Mouse (Mus musculus): ENCODE data around the gene Sacm1l. TPM values are rescaled to one million over a fixed set of nuclear protein-coding genes. Genes with fewer than 3 reads are reported as not detected.

The Sacm1l gene
- total RNA-seq, 4 experiments from 2014 or later: 15.8 to 25.1 (median 19.2) TPM

DNA sequence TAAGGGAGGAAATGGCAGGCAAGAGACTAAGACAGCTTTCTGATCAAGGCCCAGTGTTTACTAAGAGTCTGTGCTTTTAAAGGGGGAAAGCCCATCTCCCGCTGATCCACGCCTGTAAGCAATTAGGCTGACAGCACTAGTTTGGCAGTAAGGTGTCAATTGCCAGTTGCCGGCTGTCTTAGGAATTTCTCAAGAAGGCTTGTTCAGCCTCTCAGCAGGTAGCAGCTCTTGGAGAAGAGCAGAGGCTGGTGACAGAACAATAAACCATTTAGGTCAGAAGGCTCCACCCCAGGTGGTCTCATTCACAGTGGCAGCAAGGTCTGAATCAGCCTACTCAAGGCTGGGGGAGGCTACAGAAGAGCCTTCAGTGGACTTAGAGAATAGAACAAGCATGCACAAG, 25.0 kb downstream of the Sacm1l start:
- no peak for DNase-seq (ENCODE audit: low spot score in 2 of 2)

DNA sequence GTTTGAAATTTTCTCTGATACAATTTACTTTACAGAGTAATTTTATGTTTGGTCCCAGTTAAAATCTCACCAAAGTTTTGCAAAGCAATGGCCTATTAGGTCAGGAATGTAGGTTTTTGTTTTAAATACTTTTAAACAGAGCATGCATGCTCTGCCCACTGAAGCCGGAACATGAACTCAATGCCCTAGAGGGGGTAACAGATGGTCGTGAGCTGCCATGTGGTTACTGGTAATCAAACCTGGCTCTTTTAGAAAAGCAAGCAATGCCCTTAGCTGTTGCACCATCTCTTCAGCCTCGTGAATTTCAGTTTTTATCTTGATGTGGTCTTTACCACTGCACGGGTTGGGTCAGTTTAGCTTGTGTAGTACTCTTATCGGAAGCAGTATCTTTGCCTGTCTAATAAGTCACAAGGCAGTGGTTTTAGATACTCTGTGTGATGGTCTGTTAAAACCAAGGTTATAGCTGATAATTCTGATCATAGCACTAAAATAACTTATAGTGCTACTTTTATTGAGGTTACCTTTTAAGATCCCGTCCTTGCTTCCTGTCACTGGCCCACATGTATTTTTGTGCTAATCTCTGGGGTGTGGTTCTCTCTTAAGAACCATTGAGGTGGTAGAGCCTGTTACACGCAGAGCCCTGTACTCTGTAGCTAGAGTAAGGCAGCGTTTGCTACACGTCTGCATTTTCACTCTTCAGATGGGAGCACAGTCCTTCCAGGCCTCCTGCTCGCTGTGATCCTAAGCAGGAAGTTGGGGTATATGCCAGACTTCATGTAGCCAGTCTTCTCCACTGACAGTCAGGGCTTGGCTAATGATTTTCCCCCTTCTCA, 48.0 kb downstream of the Sacm1l start:
- DNase-seq (ENCODE audit: low spot score in 2 of 2): no peak

DNA sequence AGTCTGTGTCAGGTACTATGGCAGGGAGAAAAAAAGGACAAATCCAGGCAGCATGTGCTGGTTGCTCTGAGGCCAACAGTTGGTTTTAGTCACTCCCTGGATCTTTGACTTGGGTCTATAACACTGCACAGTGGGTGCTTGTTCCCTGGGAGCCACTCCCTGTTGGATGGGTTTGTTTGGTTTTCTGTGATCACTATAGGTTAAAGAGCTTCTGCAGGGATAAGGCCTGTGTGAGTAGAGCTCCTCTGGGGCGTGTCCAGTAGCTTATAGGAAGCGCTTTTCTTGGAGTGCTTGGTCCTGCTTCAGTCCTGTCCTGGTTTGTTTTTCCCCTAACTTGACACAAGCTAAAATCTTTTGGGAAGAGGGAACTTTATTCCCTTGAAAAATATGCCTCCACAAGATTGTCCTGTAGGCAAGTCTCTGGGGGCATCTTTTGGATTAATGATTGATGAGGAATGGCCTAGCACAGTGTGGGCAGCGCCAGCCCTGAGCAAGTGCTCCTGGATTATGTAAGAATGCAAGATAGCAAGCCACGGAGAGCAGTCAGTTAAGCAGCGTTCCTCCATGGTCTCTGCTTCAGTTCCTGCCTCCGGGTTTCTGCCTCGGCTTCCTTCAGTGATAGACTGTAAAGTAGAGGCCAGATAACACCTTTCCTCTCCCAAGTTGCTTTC, 59.8 kb downstream of the Sacm1l start:
- DNase-seq (ENCODE audit: low spot score in 2 of 2): no peak

- no peak for DNase-seq (ENCODE audit: low spot score in 2 of 2)
Observed at GRCm38 (mm10) chr9:123595194-123595593, 65.6 kb downstream of the Sacm1l start.

DNA sequence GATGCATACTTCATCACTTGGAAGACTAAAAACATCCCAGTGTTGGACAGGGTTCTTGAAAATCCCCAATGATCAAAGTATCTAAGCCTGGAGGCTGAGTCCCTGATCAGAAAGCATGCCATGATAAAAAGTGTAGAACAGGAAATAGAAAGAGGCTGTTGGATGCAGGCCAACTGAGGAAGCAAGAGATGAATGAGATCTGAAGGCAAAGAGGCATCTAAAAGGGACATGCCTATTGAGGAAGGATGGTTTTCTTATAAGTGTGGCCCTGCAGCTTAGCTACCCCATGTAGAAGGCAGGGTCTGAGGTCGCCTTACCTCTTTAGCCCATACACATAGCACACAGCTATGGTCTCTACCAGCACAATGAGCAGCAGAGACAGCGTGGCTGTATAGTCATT, 67.4 kb downstream of the Sacm1l start:
- DNase-seq (ENCODE audit: low spot score in 2 of 2): no peak

DNA sequence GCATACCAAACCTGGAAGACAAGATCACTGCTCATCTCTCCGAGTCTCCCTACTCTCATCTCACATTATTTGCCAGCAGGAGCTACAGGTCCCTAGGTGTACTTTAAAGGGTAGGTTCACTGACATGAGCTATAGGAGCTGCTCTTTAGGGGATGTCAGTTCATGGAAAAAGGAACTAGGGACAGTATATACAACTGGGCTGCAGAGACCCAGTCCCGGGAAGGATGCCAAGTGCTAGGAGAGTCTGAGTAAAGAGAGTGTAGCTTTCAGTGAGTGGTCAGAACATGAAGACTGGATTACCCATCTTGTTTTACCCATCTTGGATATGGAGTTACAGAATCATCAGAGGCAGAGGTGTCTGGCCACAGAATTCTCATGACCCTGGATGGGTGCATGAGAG, 67.8 kb downstream of the Sacm1l start:
- no peak for DNase-seq (ENCODE audit: low spot score in 2 of 2)

DNA sequence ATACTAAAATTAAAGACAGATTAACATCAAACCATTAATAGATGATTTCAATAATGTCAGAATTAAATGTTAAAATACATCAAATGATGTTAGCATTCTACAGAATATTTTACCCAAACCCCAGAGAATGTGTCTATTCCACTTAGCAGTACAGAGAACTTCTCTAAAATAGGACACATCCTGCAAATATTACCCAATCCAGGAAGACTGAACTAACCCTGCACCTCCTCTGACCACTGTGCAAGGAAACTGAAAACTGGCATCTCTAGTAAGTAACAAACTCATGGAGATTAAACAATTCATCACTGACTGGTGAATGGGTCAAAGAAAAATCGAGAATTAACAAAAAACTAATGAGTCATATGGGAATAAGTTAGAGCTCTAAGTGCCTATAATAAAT, 72.0 kb downstream of the Sacm1l start:
- no peak for DNase-seq (ENCODE audit: low spot score in 2 of 2)

GRCm38 (mm10) chr9:123620311-123621098, 90.9 kb downstream of the Sacm1l start:
- DNase-seq (ENCODE audit: low spot score in 2 of 2): no peak

DNA sequence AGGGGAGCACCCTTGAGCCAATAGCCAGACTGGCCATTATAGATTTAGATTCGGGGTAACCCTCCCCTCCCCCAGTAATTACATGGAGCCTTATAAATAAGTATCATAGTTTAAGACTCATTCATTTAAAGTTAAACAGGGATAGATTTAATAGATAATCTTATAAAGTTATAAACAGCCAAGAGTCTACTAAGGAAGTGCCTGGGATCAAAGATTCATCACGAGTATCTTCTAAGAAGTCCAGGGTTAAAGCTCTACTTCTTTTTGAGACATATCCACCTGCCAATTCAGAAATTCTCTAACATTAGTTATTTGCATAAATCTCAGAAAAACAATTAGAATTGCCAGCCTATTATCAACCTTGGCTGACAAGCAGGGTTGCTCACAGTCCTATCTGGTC, 95.2 kb downstream of the Sacm1l start:
- no peak for DNase-seq (ENCODE audit: low spot score in 2 of 2)

DNA sequence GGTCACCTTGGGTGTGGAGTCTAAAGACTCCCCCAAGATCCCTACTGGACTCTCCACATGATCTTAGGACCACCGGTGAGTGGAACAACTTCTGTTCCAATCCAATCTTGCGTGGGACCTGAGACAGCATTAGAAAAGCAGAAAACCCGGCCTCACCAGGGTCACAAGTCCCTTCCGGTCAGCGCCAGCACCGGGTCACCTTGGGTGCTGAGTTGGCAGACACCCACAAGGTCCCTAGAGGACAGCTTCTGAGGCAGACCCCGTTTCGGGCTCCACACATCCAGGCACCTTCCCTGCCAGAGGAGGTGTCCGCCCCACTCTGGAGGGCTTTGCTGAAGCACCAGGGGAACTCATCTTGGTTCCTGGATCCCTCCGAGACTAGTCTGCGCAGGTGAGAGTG, 96.3 kb downstream of the Sacm1l start:
- no peak for DNase-seq (ENCODE audit: low spot score in 2 of 2)

DNA sequence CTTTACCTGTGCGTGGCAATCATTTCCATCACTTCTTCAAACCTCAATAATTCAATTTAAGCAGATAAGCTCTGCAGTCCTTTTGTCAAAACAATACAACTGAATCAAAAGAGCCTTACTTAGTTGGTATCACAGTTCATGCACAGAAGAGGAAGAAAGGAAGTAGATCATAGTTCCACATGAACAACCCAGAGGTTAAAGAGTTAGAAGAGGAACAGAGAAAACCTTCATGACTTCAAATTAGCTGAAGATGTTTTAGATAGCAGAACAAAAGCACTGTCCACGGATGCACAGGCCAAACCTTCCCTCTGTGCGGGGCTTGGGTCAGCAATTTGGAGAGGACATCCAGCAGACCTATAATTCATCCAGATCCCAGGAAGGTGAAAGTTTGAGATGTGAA, 102.1 kb downstream of the Sacm1l start:
- DNase-seq (ENCODE audit: low spot score in 2 of 2): no peak

- DNase-seq (ENCODE audit: low spot score in 2 of 2): no peak
Observed at GRCm38 (mm10) chr9:123632281-123632680, 102.7 kb downstream of the Sacm1l start, which contains the start of gene Slc6a20b. TSS of gene Slc6a20b (minus strand) at chr9:123632565.

GRCm38 (mm10) chr9:123632993-123633392, 103.4 kb downstream of the Sacm1l start:
- no peak for DNase-seq (ENCODE audit: low spot score in 2 of 2)

- DNase-seq (ENCODE audit: low spot score in 2 of 2): no peak
Observed at GRCm38 (mm10) chr9:123636771-123637170, 107.2 kb downstream of the Sacm1l start.

GRCm38 (mm10) chr9:123638231-123638630, 108.7 kb downstream of the Sacm1l start:
- DNase-seq (ENCODE audit: low spot score in 2 of 2): no peak

GRCm38 (mm10) chr9:123638668-123639089, 109.1 kb downstream of the Sacm1l start:
- DNase-seq (ENCODE audit: low spot score in 2 of 2): no peak

- DNase-seq (ENCODE audit: low spot score in 2 of 2): no peak
Observed at GRCm38 (mm10) chr9:123640106-123640505, 110.5 kb downstream of the Sacm1l start.

Other genes with a start within 250 kb of the Sacm1l start
- gene Lars2, start 162.8 kb upstream of the Sacm1l start, total RNA-seq (2022): 1,000 to 10,000 TPM in 1 of 4 experiments, 10 to 100 TPM in 3; 45.5 to 5,411 (median 74.9) TPM
- 10 to 100 TPM; 34.3 to 48.3 (median 40.6) TPM for gene Limd1, start 51.1 kb upstream of the Sacm1l start, total RNA-seq (2022)
- not detected for gene Slc6a20b, start 102.8 kb downstream of the Sacm1l start, total RNA-seq (2022)
- gene Ccr9, start 148.7 kb downstream of the Sacm1l start, total RNA-seq (2022): not detected
- not detected for gene Slc6a20a, start 149.1 kb downstream of the Sacm1l start, total RNA-seq (2022)
- 10 to 100 TPM; 13.1 to 17.7 (median 15.2) TPM for gene Lztfl1, start 187.9 kb downstream of the Sacm1l start, total RNA-seq (2022)